In genomic region chr8:123104046-123104767, GRCm38 (mm10) we compare ENCODE assay signal across 8 mouse cellular contexts. TPM values are rescaled to one million over a fixed set of nuclear protein-coding genes. Genes with fewer than 3 reads are reported as not detected.
DNase-seq lines count a peak whose midpoint lies in the region; ATAC-seq and TF ChIP-seq lines count a peak whose summit lies in the region.

No protein-coding gene starts in this region.

- no peak for TF ChIP-seq CTCF in gastrocnemius, adult 2 months (IDR thresholded peaks at IDR 0.05)
- TF ChIP-seq CTCF in E14TG2a.4 (conservative IDR thresholded peaks at IDR 0.05; ENCODE audit: low read length), result no peak

- WGBS in forebrain, embryonic 16.5 days, result 78% methylated on average over 6 of the region's 6 CpGs
- WGBS in liver, embryonic 15.5 days (ENCODE audit: insufficient replicate concordance), result 72% methylated on average over 6 of the region's 6 CpGs

- intact Hi-C loops in gastrocnemius, adult 2 months (cut with DNase I), result loop anchor here (5.0 kb wide), 1 partner anchor 108 kb away; the partner anchor contains the start of genes Chmp1a and Spata33
- intact Hi-C loops in left cerebral cortex, postnatal 10 days (cut with DNase I), result loop anchor here (5.0 kb wide), 1 partner anchor 62 kb away; the partner anchor contains the start of gene Ankrd11

- H3K9me3 ChIP-seq in E14TG2a.4 (ENCODE audit: low read length), result no peaks in the 10 kb centered on the region
- H3K9me3 ChIP-seq in forebrain, embryonic 16.5 days (ENCODE audit: control insufficient read depth, low read length), result no peaks in the 10 kb centered on the region
- H3K9me3 ChIP-seq in liver, embryonic 15.5 days (replicated peaks), result no peaks in the 10 kb centered on the region

- H3K9ac ChIP-seq in forebrain, embryonic 16.5 days (replicated peaks; ENCODE audit: low read depth, low read length), result no peak overlapping the region
- H3K9ac ChIP-seq in liver, embryonic 15.5 days, result peak overlapping the region; percentile 89; the same call in 1 of the 2 replicates

- H3K4me2 ChIP-seq in forebrain, embryonic 16.5 days (ENCODE audit: low read length), result peak overlapping the region; percentile 88; the same call in 1 of the 2 replicates
- H3K4me2 ChIP-seq in liver, embryonic 15.5 days, result peak overlapping the region; percentile 87

- peak overlapping the region; percentile 92 for H3K4me3 ChIP-seq in gastrocnemius, adult 2 months
- H3K4me3 ChIP-seq in E14TG2a.4 (replicated peaks; ENCODE audit: low read length), result peak overlapping the region; percentile 95
- H3K4me3 ChIP-seq in forebrain, embryonic 16.5 days (replicated peaks; ENCODE audit: low read length), result no peak overlapping the region
- peak overlapping the region; percentile 84 for H3K4me3 ChIP-seq in liver, embryonic 15.5 days (replicated peaks)

- ATAC-seq in forebrain, embryonic 16.5 days, result no peak
- no peak for ATAC-seq in liver, embryonic 15.5 days (ENCODE audit: insufficient read depth)

- H3K27me3 ChIP-seq in E14TG2a.4 (ENCODE audit: insufficient read depth, low read length), result no peaks in the 10 kb centered on the region
- H3K27me3 ChIP-seq in forebrain, embryonic 16.5 days (replicated peaks; ENCODE audit: control insufficient read depth, insufficient read depth, low read length), result no peaks in the 10 kb centered on the region
- no peaks in the 10 kb centered on the region for H3K27me3 ChIP-seq in liver, embryonic 15.5 days

- peaks cover 29% of the 10 kb centered on the region for H3K36me3 ChIP-seq in E14TG2a.4 (ENCODE audit: insufficient read depth, low read length)
- peaks cover 16% of the 10 kb centered on the region for H3K36me3 ChIP-seq in forebrain, embryonic 16.5 days (ENCODE audit: control insufficient read depth, insufficient read depth)
- H3K36me3 ChIP-seq in liver, embryonic 15.5 days (replicated peaks), result peaks cover 28% of the 10 kb centered on the region

- DNase-seq in gastrocnemius, adult 2 months, result no peak
- no peak for DNase-seq in gastrocnemius, postnatal 10 days
- no peak for DNase-seq in frontal cortex, postnatal 25 days (ENCODE audit: low spot score in 2 of 2)
- DNase-seq in left cerebral cortex, postnatal 10 days (ENCODE audit: extremely low spot score in 1 of 2, low spot score in 2 of 2), result no peak
- no peak for DNase-seq in lung, postnatal 14 days

- peak overlapping the region; percentile 96; the same call in 1 of the 2 replicates for H3K27ac ChIP-seq in gastrocnemius, adult 2 months
- H3K27ac ChIP-seq in forebrain, embryonic 16.5 days (ENCODE audit: low read length), result no peak overlapping the region
- peak overlapping the region; percentile 87 for H3K27ac ChIP-seq in liver, embryonic 15.5 days (replicated peaks)

- peaks cover 33% of the 10 kb centered on the region for H3K4me1 ChIP-seq in E14TG2a.4 (replicated peaks; ENCODE audit: low read depth, low read length)
- H3K4me1 ChIP-seq in forebrain, embryonic 16.5 days (replicated peaks; ENCODE audit: control insufficient read depth, insufficient read depth, low read length), result peaks cover 12% of the 10 kb centered on the region
- H3K4me1 ChIP-seq in liver, embryonic 15.5 days (replicated peaks), result peaks cover 23% of the 10 kb centered on the region

RNA-seq across cellular contexts. Expression of gene Rpl13, which starts 2.1 kb away (rescaled TPM):
- 100 to 1,000 TPM; 389 to 466 TPM for total RNA-seq in gastrocnemius, adult 2 months (2021)
- 100 to 1,000 TPM; 676 to 736 TPM for total RNA-seq in gastrocnemius, postnatal 10 days (2021)
- polyA plus RNA-seq in forebrain, embryonic 16.5 days (2015; fragmentation: Nextera tagmentation; extraction: Ambion mirVana), result 777 and 810 TPM in 2 replicates
- polyA plus RNA-seq in liver, embryonic 15.5 days (2015; fragmentation: Nextera tagmentation; extraction: Ambion mirVana), result 785 TPM in 2 replicates
- total RNA-seq in left cerebral cortex, postnatal 10 days (2021), result 100 to 1,000 TPM; 451 to 456 TPM

RNA-seq across cellular contexts. Expression of gene Cpne7, which starts 13.0 kb away (rescaled TPM):
- total RNA-seq in gastrocnemius, adult 2 months (2021), result under 1 TPM; 0.13 to 0.20 TPM
- total RNA-seq in gastrocnemius, postnatal 10 days (2021), result under 1 TPM; 0.41 to 0.82 TPM
- 2.8 and 7.3 TPM in 2 replicates for polyA plus RNA-seq in forebrain, embryonic 16.5 days (2015; fragmentation: Nextera tagmentation; extraction: Ambion mirVana)
- polyA plus RNA-seq in liver, embryonic 15.5 days (2015; fragmentation: Nextera tagmentation; extraction: Ambion mirVana), result 0.30 and 0.45 TPM in 2 replicates
- total RNA-seq in left cerebral cortex, postnatal 10 days (2021), result 10 to 100 TPM; 75.7 to 94.1 TPM

RNA-seq across cellular contexts. Expression of gene Spg7, which starts 41.5 kb away (rescaled TPM):
- total RNA-seq in gastrocnemius, adult 2 months (2021), result 10 to 100 TPM; 67.4 to 74.9 TPM
- total RNA-seq in gastrocnemius, postnatal 10 days (2021), result 10 to 100 TPM; 49.6 to 56.8 TPM
- polyA plus RNA-seq in forebrain, embryonic 16.5 days (2015; fragmentation: Nextera tagmentation; extraction: Ambion mirVana), result 45.3 and 51.8 TPM in 2 replicates
- polyA plus RNA-seq in liver, embryonic 15.5 days (2015; fragmentation: Nextera tagmentation; extraction: Ambion mirVana), result 20.8 and 21.2 TPM in 2 replicates
- total RNA-seq in left cerebral cortex, postnatal 10 days (2021), result 10 to 100 TPM; 70.4 to 71.3 TPM

RNA-seq across cellular contexts. Expression of gene Sult5a1, which starts 53.9 kb away (rescaled TPM):
- 1 to 10 TPM; 2.1 to 2.5 TPM for total RNA-seq in gastrocnemius, adult 2 months (2021)
- 1 to 10 TPM; 5.8 to 6.4 TPM for total RNA-seq in gastrocnemius, postnatal 10 days (2021)
- 0.33 and 0.82 TPM in 2 replicates for polyA plus RNA-seq in forebrain, embryonic 16.5 days (2015; fragmentation: Nextera tagmentation; extraction: Ambion mirVana)
- 0.76 and 0.96 TPM in 2 replicates for polyA plus RNA-seq in liver, embryonic 15.5 days (2015; fragmentation: Nextera tagmentation; extraction: Ambion mirVana)
- total RNA-seq in left cerebral cortex, postnatal 10 days (2021), result not detected

Comparison
In these comparisons a context has a peak if more than half of its experiments do, and no peak if none do; other contexts are left out.
1. RNA of gene Cpne7, which starts 13.0 kb away (total RNA-seq): 75.7 to 94.1 TPM in left cerebral cortex, postnatal 10 days; 0.41 to 0.82 TPM in gastrocnemius, postnatal 10 days and 0.13 to 0.20 TPM in gastrocnemius, adult 2 months; every median in the first group is over 10 times any median in the second.